Mouse (Mus musculus) CD8-positive naive resting alpha-beta T cell, adult 57 days (primary cell): ENCODE data around the gene Aph1b. TPM values are rescaled to one million over a fixed set of nuclear protein-coding genes. Genes with fewer than 3 reads are reported as not detected.

Source experiments
- total RNA-seq: library from RNA; stranded (reverse); gene quantifications from one replicate; pipeline ENCODE4 v1.2.4, GENCODE M21; 2023

The Aph1b gene
- total RNA-seq: 0.21 TPM

DNA sequence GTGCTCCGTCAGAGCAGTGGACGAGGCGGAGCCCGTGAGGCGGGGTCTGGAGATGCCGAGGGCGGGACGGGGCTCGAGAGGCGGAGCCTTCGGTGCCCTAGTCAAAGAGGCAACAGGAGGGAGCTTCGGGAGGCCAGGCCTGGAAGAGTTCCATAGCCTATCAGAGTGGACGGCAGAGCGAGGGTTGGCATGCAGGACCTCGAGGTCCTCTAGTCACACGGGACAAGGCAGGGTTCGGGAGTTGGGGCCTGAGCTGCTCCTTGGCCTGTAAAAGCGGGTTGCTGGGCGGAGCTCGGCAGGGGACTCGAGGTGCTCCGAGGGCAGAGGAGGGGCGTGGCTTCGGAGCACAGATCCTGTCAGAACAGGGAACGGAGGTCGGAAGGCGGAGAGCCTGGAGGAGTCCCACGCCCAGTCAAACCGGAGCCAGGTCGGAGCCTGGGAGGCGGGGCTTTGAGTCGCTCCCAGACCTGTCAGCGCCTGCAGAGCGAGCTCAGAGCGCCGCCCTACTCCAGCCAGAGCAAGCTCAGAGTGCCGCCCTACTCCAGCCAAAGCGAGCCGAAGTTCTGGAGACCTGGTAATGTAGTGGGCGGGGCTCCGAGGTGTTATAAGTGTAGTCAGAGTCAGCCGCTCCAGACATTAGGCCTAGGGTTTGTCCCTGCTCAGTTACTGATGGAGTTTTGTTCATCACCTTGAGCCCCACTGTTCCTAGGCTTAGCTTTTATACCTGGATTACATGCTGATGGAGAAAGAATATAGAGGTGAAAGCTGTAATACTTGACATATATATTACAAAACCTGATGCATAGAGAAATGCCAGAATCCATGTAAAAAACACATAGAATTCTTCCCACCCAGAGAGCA, at the start of gene Aph1b:
Gene Aph1b, minus strand, starts transcription at position 27 of the 861 bp plus-strand sequence.

DNA sequence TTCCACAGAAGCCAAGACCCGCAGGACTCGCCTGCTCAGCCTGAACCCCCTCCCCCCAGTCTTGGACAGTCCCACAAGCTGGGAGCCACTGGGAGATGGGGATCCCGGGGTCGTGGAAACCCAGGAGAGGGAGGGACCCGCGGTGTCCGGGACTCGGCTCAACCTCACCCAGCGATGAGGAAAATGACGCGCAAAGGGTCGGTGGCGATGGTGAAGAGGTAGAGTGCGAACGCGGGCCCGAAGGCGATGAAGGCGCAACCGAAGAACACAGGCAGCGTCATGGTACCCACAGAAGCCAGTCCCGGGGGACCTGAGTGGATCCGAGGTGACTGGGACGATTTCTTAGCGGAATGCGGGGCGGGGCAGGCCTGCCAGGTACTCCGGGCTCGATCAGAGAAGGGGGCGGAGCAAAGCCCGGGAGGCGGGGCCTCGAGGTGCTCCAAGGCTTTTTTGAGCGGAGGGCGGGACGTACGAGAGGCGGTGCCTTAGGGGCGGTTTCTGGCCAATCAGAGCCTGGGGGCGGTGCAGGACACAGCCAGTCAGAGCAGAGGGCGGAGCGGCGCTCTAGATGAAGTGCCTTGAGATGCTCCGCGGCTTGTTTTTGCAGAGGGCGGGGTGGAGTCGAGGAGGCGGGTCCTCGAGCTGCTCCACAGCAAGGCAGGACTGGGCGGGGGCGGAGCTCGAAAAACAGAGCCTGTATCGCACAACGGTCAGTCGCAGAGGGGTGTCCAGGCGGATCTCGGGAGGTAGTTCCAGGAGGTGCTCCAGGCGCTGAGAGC, 39.2 kb upstream of the Aph1b start, which contains the start of gene Aph1c:
Gene Aph1c, minus strand, starts transcription at position 409 of the 779 bp plus-strand sequence.

GRCm38 (mm10) chr9:66796739-66797138, 1.4 kb upstream of the Aph1b start, which contains the start of gene Gm10647:
TSS of gene Gm10647 (plus strand) at chr9:66797039.

Other genes with a start within 250 kb of the Aph1b start
- 164 TPM for gene Usp3, start 202.3 kb downstream of the Aph1b start, total RNA-seq
- gene Car12, start 81.8 kb downstream of the Aph1b start, total RNA-seq: 5.8 TPM
- gene Gm10647, start 1.5 kb upstream of the Aph1b start, total RNA-seq: 0.24 TPM
- 0.80 TPM for gene Aph1c, start 39.2 kb upstream of the Aph1b start, total RNA-seq
- 49.8 TPM for gene Rab8b, start 124.2 kb upstream of the Aph1b start, total RNA-seq
- 23.8 TPM for gene Rps27l, start 150.6 kb upstream of the Aph1b start, total RNA-seq
- gene Lactb, start 180.0 kb upstream of the Aph1b start, total RNA-seq: 13.5 TPM